Mouse (Mus musculus): ENCODE results near the gene Dennd4a.

The Dennd4a gene

DNA sequence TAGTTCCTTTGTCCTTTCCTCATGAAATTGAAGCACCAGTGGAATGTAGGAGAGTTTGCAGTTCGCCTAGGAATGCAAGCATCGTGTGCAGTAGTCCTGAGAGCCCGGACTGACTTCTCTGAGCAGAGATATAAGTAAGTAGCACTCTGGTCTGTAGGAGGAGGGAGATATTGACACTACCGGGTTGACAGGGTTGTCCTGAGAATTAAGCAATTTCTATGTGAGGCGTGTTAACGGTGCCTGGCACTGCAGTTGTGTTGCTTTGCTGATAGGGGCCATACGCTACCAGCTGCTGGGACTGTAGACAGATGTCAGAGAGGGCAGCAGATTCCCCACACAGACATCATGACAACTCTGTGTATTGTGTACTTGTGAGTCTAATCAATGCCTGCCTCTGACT is 142.1 kb downstream of the Dennd4a start:
- no peak for DNase-seq (ENCODE audit: extremely low read depth, low read depth)

DNA sequence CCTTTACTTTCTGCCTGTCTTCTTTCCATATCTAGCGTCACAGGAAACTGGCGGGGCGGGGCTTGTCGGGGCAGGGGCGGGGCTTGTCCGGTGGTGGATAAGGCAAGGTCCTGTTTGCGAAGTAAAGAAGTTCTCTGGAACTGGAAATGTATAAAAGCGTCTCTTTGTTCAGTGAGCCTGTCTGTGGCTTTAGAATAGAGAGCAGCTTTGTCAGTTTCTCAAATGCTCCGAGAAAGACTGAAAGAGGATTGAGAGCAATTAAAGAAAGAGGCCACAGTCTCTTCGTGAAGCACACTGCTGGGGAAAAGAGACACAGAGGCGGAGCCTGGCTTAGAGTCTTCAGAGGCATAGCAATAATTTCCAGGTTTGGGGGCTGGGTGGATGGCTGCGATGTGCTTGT is 145.2 kb downstream of the Dennd4a start:
- no peak for DNase-seq (ENCODE audit: extremely low read depth, low read depth)

- no peak for DNase-seq (ENCODE audit: extremely low read depth, low read depth)
Observed at GRCm38 (mm10) chr9:64957276-64957675, 146.1 kb downstream of the Dennd4a start.

DNA sequence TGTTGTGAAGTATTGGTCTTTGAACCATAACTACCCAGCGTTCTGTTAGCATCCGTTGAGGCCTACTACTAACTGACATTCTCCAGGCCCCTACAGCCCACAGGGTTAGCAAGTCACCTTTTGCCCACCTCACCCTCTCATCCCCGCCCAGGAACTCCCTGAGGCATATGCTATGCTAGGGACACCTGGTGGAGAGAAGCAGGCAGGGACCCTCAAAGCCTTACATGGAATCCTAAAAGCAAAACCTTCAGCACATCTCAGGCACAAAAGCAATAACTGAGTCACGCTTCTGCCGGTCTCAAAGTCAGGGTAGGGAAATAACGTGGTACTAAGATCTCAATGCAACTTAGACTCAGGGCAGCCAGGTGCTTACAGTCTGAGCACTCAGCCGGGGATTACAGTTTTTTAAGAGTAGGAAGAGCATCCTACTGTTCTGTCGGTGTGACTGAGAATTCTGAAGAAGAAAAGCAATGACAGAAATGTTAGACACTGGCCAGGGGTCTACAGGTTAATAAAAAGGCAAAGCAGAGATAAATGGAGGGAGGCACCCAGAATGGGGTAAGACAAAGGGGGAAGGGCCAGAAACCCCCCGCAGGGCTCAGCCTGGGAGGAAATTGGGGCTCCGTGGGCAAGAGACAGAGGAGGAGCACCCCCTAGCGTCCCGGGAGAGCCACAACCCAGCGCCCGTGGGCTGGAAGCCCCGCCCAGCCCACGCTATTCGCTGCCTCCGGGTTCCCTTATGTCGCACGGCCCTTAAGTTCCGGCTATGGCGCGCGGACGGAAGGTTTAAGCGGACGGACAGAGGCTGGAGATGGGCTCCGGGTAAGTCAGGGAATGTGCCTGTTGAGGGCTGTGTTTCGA is 149.2 kb downstream of the Dennd4a start, which contains the start of gene Ints14:
Gene Ints14 (plus strand): TSS at position 789 of the 861 bp plus-strand sequence.
- DNase-seq (ENCODE audit: extremely low read depth, low read depth), result peak; percentile 87

- DNase-seq (ENCODE audit: extremely low read depth, low read depth), result peak; percentile 78
Observed at GRCm38 (mm10) chr9:64960978-64961320, 149.8 kb downstream of the Dennd4a start.

All from MEL-GATA-1-ER (cell line).